Mouse (Mus musculus) embryonic facial prominence, embryonic 11.5 days (tissue): ENCODE data around the gene Zfp341. TPM values are rescaled to one million over a fixed set of nuclear protein-coding genes. Genes with fewer than 3 reads are reported as not detected.

Experiments
- ATAC-seq: fragments of 200-750 bp; cut with Nextera tagmentation; replicated peaks from 2 replicates; pipeline ENCODE4 v1.8.0; 2017; ENCODE audit warnings: low read depth; ENCODE audit not compliant: insufficient number of reproducible peaks, low FRiP score, low TSS enrichment
- DNase-seq: peaks from one replicate; pipeline ENCODE4 v3.0.0-alpha.2; 2015; ENCODE audit warnings: low spot score
- H3K27ac ChIP-seq: fragments of 300-500 bp; sonication (generic); replicated peaks from 2 replicates; pipeline ENCODE4 v1.5.1; 2014; ENCODE audit warnings: mild to moderate bottlenecking, low read depth, low read length, control low read depth
- H3K27me3 ChIP-seq: fragments of 300-500 bp; sonication (generic); 2 replicates; pipeline ENCODE4 v1.6.1; 2014; ENCODE audit warnings: mild to moderate bottlenecking, low read length, moderate library complexity, mixed read lengths; ENCODE audit not compliant: control insufficient read depth, insufficient read depth
- H3K36me3 ChIP-seq: fragments of 300-500 bp; sonication (generic); replicated peaks from 2 replicates; pipeline ENCODE4 v1.6.1; 2014; ENCODE audit warnings: low read depth, mild to moderate bottlenecking, low read length, moderate library complexity, mixed read lengths; ENCODE audit not compliant: control insufficient read depth, insufficient read depth
- H3K4me1 ChIP-seq: fragments of 300-500 bp; sonication (generic); 2 replicates; pipeline ENCODE4 v1.6.1; 2014; ENCODE audit warnings: low read length, mixed read lengths; ENCODE audit not compliant: control insufficient read depth, insufficient read depth
- H3K4me2 ChIP-seq: fragments of 300-500 bp; sonication (generic); 2 replicates; pipeline ENCODE4 v1.6.1; 2014; ENCODE audit warnings: low read depth, mild to moderate bottlenecking, control low read depth, low read length, moderate library complexity
- H3K4me3 ChIP-seq: fragments of 300-500 bp; sonication (generic); 2 replicates; pipeline ENCODE4 v1.5.1; 2014; ENCODE audit warnings: low read depth, low read length, control low read depth
- H3K9ac ChIP-seq: fragments of 300-500 bp; sonication (generic); replicated peaks from 2 replicates; pipeline ENCODE4 v1.6.1; 2014; ENCODE audit warnings: mild to moderate bottlenecking, control low read depth, low read length
- H3K9me3 ChIP-seq: fragments of 300-500 bp; sonication (generic); replicated peaks from 2 replicates; pipeline ENCODE4 v1.6.1; 2016; ENCODE audit warnings: mild to moderate bottlenecking, low read length, inconsistent platforms, mixed read lengths; ENCODE audit not compliant: control insufficient read depth
- WGBS: fragments of 180-500 bp; shearing (Covaris S2); extraction: QIAGEN DNeasy Blood & Tissue Kit; methylation state at CpG from one replicate; pipeline ENCODE4 v1.1.7; 2014; 5-methylcytosine and 5-hydroxymethylcytosine counted together
- polyA plus RNA-seq: library from polyadenylated mRNA; unstranded; fragments of >200 nt; fragmentation: Nextera tagmentation; extraction: Ambion mirVana; gene quantifications from 2 replicates; pipeline ENCODE4 v1.2.1, GENCODE M21; 2014

Gene Zfp341
- 0.60 and 1.1 TPM in 2 replicates for polyA plus RNA-seq

GRCm38 (mm10) chr2:154613118-154614115 is at the start of gene Zfp341, which contains the start of gene 4930519P11Rik:
Gene Zfp341 (plus strand): TSS chr2:154613297.
Gene 4930519P11Rik (minus strand): TSS chr2:154613437.
- H3K4me2 ChIP-seq = peak within 1 kb of the TSS; percentile 83
- DNase-seq (peak; percentile 94), ATAC-seq (peak; percentile 92)
- WGBS = under 1% methylated on average over 69 of the region's 98 CpGs
- peak within 1 kb of the TSS; percentile 57 for H3K4me3 ChIP-seq
- peak within 1 kb of the TSS; percentile 91 for H3K27ac ChIP-seq
- no peaks in the 10 kb centered on the region for H3K4me1 ChIP-seq
- no peaks in the 10 kb centered on the region for H3K27me3 ChIP-seq
- H3K9ac ChIP-seq = peak within 1 kb of the TSS; percentile 87
- H3K36me3 ChIP-seq = no peaks in the 10 kb centered on the region
- no peaks in the 10 kb centered on the region for H3K9me3 ChIP-seq

GRCm38 (mm10) chr2:154563612-154564170 is 49.4 kb upstream of the Zfp341 start:
- peaks cover 7% of the 10 kb centered on the region; the same call in 1 of the 2 replicates for H3K36me3 ChIP-seq

DNA sequence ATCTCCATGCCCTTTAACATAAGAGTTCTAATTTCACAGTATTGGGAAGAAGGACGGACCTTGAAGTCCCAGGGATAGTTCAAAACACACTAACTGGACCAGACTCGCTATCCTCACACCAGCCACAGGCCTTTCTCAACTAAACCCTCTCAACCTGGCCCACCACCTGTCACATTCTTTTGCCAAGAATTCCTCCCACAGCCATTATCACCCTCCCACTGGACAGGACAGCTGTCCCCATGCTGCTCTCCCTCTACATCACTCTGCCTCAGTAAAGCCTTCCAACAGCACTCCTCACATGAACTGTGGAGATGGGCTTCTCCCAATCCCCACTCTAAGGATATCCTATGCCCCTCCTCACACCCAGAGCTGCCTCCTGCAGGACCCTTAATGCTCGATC is 47.5 kb upstream of the Zfp341 start:
- ATAC-seq (no peak), DNase-seq (no peak)
- no peak overlapping the region for H3K9ac ChIP-seq
- H3K4me3 ChIP-seq = no peak overlapping the region
- 78% methylated on average over 3 of the region's 3 CpGs for WGBS
- no peaks in the 10 kb centered on the region for H3K27me3 ChIP-seq
- peaks cover 11% of the 10 kb centered on the region for H3K4me1 ChIP-seq
- H3K9me3 ChIP-seq = no peaks in the 10 kb centered on the region
- H3K27ac ChIP-seq = no peak overlapping the region
- H3K36me3 ChIP-seq = peaks cover 7% of the 10 kb centered on the region; the same call in 1 of the 2 replicates
- H3K4me2 ChIP-seq = no peak overlapping the region

More at GRCm38 (mm10) chr2:154563612-154564170, 49.4 kb upstream of the Zfp341 start:
- Histone ChIP-seq H3K9me3 (no peaks in the 10 kb centered on the region), H3K27me3 (no peaks in the 10 kb centered on the region), H3K9ac (no peak overlapping the region), H3K27ac (no peak overlapping the region), H3K4me2 (no peak overlapping the region), H3K4me1 (peaks cover 7% of the 10 kb centered on the region), H3K4me3 (no peak overlapping the region)
- no peak for DNase-seq
- no peak for ATAC-seq
- 92% methylated on average over 22 of the region's 22 CpGs for WGBS

DNA sequence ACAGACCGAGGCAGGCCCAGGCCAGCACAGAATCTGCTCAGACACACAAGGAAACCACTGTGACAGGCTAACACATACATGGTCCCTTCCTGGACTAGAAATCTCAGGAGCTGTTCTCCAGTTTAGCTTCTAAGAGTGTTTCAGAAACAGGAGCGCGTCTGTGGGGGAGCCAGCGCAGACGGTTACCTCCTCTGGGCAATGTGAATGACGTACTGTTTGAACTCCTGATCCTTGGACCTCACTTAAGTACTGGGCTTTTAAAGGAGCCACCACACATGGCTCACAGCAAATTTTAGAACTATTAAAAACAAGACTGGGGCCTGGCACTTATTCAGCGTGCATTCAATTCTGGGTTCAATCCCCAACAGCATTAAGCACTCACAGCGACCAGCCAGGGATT is 46.5 kb upstream of the Zfp341 start:
- DNase-seq (no peak), ATAC-seq (no peak)
- Histone ChIP-seq H3K27me3 (no peaks in the 10 kb centered on the region), H3K9me3 (no peaks in the 10 kb centered on the region), H3K4me2 (no peak overlapping the region), H3K27ac (no peak overlapping the region), H3K4me1 (peaks cover 11% of the 10 kb centered on the region), H3K9ac (no peak overlapping the region), H3K4me3 (no peak overlapping the region), H3K36me3 (peaks cover 7% of the 10 kb centered on the region; the same call in 1 of the 2 replicates)
- 47% methylated on average over 8 of the region's 8 CpGs for WGBS

DNA sequence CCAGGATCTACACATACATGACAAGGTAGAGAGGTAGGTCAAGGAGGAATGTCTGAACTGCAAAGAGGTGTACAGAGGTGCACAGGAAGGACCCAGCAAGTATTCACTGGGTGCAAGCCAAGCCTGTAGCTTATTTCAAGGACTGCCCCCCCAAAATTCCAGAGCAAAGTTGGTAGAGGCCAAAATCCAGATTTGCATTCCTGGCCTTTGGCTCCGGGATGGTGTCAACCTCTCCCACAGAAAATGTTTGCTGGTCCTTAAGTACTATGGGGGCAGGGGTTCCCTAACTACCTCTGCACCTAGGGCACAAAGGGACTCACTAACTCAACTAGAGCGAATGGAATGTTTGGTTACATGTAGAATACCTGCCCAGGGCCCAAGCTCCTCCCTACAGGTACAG is 45.3 kb upstream of the Zfp341 start:
- no peaks in the 10 kb centered on the region for H3K9me3 ChIP-seq
- peak overlapping the region; percentile 87; the same call in 1 of the 2 replicates for H3K27ac ChIP-seq
- peak overlapping the region; percentile 86 for H3K4me3 ChIP-seq
- peaks cover 11% of the 10 kb centered on the region for H3K4me1 ChIP-seq
- no peak for DNase-seq
- H3K36me3 ChIP-seq = peaks cover 5% of the 10 kb centered on the region; the same call in 1 of the 2 replicates
- ATAC-seq = no peak
- H3K27me3 ChIP-seq = no peaks in the 10 kb centered on the region
- peak overlapping the region; percentile 83 for H3K4me2 ChIP-seq
- peak overlapping the region; percentile 89 for H3K9ac ChIP-seq
- 78% methylated on average over 2 of the region's 2 CpGs for WGBS

DNA sequence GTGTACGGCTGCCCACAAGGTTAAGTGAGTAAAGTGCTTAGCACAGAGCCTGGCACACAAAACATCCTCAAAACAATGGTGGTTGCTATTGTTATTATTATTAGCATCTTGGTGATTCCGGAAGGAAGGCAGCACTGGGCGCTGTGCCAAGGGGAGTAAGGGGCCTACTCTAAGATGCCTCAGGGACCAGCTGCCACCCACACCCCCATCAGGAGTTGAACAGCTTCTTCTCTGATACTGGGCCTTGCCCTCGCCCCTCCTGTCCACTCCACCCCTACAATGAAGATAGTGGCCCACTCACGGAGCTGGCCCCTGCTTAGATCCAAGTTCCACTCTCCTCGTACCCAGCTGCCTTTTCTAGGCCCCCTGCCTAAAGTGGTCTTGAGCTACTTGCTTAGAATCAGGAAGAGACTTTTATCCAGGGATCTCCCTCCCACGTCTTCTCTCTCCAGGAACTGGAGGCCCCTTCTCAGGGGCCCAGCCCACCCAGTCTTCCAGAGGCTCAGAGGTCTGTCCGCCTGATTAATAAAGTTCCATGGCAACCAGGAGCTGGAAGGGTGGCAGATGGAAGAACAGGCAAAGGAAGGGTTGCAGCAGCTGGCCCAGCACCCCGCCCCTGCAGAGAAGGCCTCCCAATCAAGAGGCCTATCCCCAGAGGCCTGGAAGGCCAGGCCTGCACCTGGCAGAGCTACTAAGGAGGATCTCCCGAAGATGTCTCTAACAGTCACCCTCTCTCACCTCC is 44.6 kb upstream of the Zfp341 start:
- DNase-seq (peak; percentile 35), ATAC-seq (0 out of 2 replicates have a peak, but pooled peaks have one; percentile 11)
- Histone ChIP-seq H3K27ac (peak overlapping the region; percentile 87), H3K36me3 (0 out of 2 replicates have a peak, but pooled peaks cover 4% of the 10 kb centered on the region), H3K9ac (peak overlapping the region; percentile 89), H3K4me3 (peak overlapping the region; percentile 86), H3K4me2 (peak overlapping the region; percentile 83), H3K27me3 (no peaks in the 10 kb centered on the region), H3K9me3 (no peaks in the 10 kb centered on the region), H3K4me1 (peaks cover 11% of the 10 kb centered on the region)
- 28% methylated on average over 10 of the region's 10 CpGs for WGBS

DNA sequence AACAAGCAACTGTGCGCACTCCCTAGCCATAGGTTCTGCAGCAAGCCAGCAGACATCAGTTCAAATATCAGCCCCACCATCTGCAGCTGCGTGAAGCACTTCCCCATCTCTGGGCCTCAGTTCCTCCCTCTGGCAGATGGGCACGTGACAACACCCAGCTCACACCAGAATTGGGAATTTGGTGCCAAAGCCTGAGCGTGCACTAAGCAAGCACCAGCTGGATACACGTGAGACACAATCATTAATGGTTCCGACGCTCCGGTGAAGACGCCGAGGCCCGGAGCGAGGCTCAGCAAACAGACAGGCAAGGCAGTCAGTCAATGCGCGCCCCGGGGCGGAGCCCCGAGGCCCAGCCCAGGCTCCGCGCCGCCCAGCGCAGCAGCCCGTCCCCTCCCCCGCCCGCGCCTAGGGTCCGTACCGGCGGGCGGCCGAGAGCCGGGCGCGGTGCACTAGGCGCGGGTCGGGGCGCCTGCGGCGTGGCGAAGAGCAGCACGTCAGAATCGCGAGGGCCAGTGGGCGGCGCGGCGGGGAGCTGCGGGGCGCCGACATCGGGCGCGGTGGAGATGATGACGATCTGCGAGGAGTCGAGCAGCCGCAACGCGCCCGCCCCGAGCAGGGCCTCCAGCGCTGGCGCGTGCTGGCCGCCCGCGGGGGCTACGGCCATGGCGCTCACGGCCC is 43.9 kb upstream of the Zfp341 start:
- peak overlapping the region; percentile 87 for H3K27ac ChIP-seq
- H3K4me3 ChIP-seq = peak overlapping the region; percentile 86
- H3K4me1 ChIP-seq = peaks cover 11% of the 10 kb centered on the region
- peak; percentile 74 for ATAC-seq
- no peaks in the 10 kb centered on the region for H3K27me3 ChIP-seq
- DNase-seq = peak; percentile 76
- H3K36me3 ChIP-seq = no peaks in the 10 kb centered on the region
- peak overlapping the region; percentile 89 for H3K9ac ChIP-seq
- WGBS = under 1% methylated on average over 67 of the region's 70 CpGs
- H3K4me2 ChIP-seq = peak overlapping the region; percentile 83
- H3K9me3 ChIP-seq = no peaks in the 10 kb centered on the region
